Comparison of ENCODE assay signal across 8 mouse cellular contexts in genomic region chr4:109981871-109982680, GRCm38 (mm10). TPM values are rescaled to one million over a fixed set of nuclear protein-coding genes. Genes with fewer than 3 reads are reported as not detected.
DNase-seq lines count a peak whose midpoint lies in the region; ATAC-seq and TF ChIP-seq lines count a peak whose summit lies in the region.

No protein-coding gene starts in this region.

- no peak for TF ChIP-seq POLR2A in spleen, adult 2 months (IDR thresholded peaks at IDR 0.05; ENCODE audit: low read depth, low read length)

- WGBS in spleen, adult 2 months = 4% methylated on average over 99 of the region's 99 CpGs
- 1% methylated on average over 97 of the region's 99 CpGs for WGBS in liver, embryonic 11.5 days
- 3% methylated on average over 73 of the region's 99 CpGs for WGBS in stomach, postnatal 0 days

- H3K27me3 ChIP-seq in spleen, adult 2 months (ENCODE audit: control insufficient read depth, insufficient read depth, low read length) = peaks cover 52% of the 10 kb centered on the region
- peaks cover 100% of the 10 kb centered on the region for H3K27me3 ChIP-seq in liver, embryonic 11.5 days (replicated peaks; ENCODE audit: control insufficient read depth, insufficient read depth, low read length)
- peaks cover 46% of the 10 kb centered on the region for H3K27me3 ChIP-seq in stomach, postnatal 0 days (ENCODE audit: control insufficient read depth, insufficient read depth, low read length)

- DNase-seq in adrenal gland, postnatal 10 days = peak; percentile 23
- DNase-seq in adrenal gland, postnatal 4 days (ENCODE audit: low spot score in 2 of 2) = no peak
- no peak for DNase-seq in spleen, adult 2 months (ENCODE audit: low read depth in 1 of 2, low spot score in 2 of 2)
- DNase-seq in spleen, postnatal 14 days (ENCODE audit: low spot score in 2 of 2) = no peak
- peak; percentile 48 for DNase-seq in liver, embryonic 11.5 days (ENCODE audit: low spot score)
- DNase-seq in stomach, postnatal 0 days (ENCODE audit: low spot score) = peak; percentile 25
- no peak for DNase-seq in urinary bladder, postnatal 14 days (ENCODE audit: low spot score)

- no peaks in the 10 kb centered on the region for H3K36me3 ChIP-seq in spleen, adult 2 months (ENCODE audit: control insufficient read depth, insufficient read depth, low read length)
- no peaks in the 10 kb centered on the region for H3K36me3 ChIP-seq in liver, embryonic 11.5 days (ENCODE audit: control insufficient read depth, insufficient read depth, low read length)
- no peaks in the 10 kb centered on the region for H3K36me3 ChIP-seq in stomach, postnatal 0 days (ENCODE audit: control insufficient read depth, insufficient read depth, low read length)

- ATAC-seq in liver, embryonic 11.5 days (replicated peaks; ENCODE audit: low FRiP score) = no peak
- ATAC-seq in stomach, postnatal 0 days (ENCODE audit: low FRiP score, low TSS enrichment) = 0 out of 2 replicates have a peak, but pooled peaks have one; percentile 11
- ATAC-seq in monocyte, adult 5-6 weeks (replicated peaks; ENCODE audit: insufficient number of reproducible peaks, low FRiP score, low TSS enrichment, poor library complexity, severe bottlenecking) = no peak

- H3K4me2 ChIP-seq in liver, embryonic 11.5 days = peak overlapping the region; percentile 54
- peak overlapping the region; percentile 50 for H3K4me2 ChIP-seq in stomach, postnatal 0 days (replicated peaks; ENCODE audit: low read depth)

- peaks cover 11% of the 10 kb centered on the region for H3K4me1 ChIP-seq in spleen, adult 2 months (ENCODE audit: control insufficient read depth, insufficient read depth, insufficient read length)
- H3K4me1 ChIP-seq in liver, embryonic 11.5 days (replicated peaks; ENCODE audit: control insufficient read depth, insufficient read depth, low read length) = peaks cover 10% of the 10 kb centered on the region
- no peaks in the 10 kb centered on the region; the same call in 1 of the 2 replicates for H3K4me1 ChIP-seq in stomach, postnatal 0 days (replicated peaks; ENCODE audit: control insufficient read depth, insufficient read depth)

- H3K9me3 ChIP-seq in liver, embryonic 11.5 days (ENCODE audit: control insufficient read depth, low read length) = no peaks in the 10 kb centered on the region
- no peaks in the 10 kb centered on the region for H3K9me3 ChIP-seq in stomach, postnatal 0 days (ENCODE audit: control insufficient read depth, low read length)

- no peak for TF ChIP-seq CTCF in spleen, adult 2 months (IDR thresholded peaks at IDR 0.05; ENCODE audit: extremely low read depth, insufficient read depth, insufficient read length, insufficient replicate concordance)
- no peak for TF ChIP-seq CTCF in stomach, postnatal 0 days (IDR thresholded peaks at IDR 0.05; ENCODE audit: low read depth)

- H3K4me3 ChIP-seq in spleen, adult 2 months (ENCODE audit: extremely low read depth, insufficient read depth, insufficient read length) = peak overlapping the region; percentile 14; the same call in 1 of the 2 replicates
- H3K4me3 ChIP-seq in liver, embryonic 11.5 days (ENCODE audit: low read depth, low read length) = peak overlapping the region; percentile 32
- peak overlapping the region; percentile 35 for H3K4me3 ChIP-seq in stomach, postnatal 0 days (ENCODE audit: low read depth, low read length)

- H3K27ac ChIP-seq in spleen, adult 2 months (ENCODE audit: insufficient read depth, low read length) = no peak overlapping the region
- no peak overlapping the region for H3K27ac ChIP-seq in liver, embryonic 11.5 days (ENCODE audit: low read depth, low read length)
- no peak overlapping the region for H3K27ac ChIP-seq in stomach, postnatal 0 days (replicated peaks)

- no peak for TF ChIP-seq EP300 in stomach, postnatal 0 days (optimal IDR thresholded peaks at IDR 0.05)

- no peak overlapping the region for H3K9ac ChIP-seq in liver, embryonic 11.5 days (ENCODE audit: low read depth, low read length)
- peak overlapping the region; percentile 18; the same call in 1 of the 2 replicates for H3K9ac ChIP-seq in stomach, postnatal 0 days (ENCODE audit: low read length)

RNA-seq across cellular contexts. Expression of gene Dmrta2, which starts 4.2 kb away (rescaled TPM):
- total RNA-seq in adrenal gland, postnatal 10 days (2021) = under 1 TPM in 1 of 2 experiments, not detected in 1; 0.09 TPM
- total RNA-seq in adrenal gland, postnatal 4 days (2021) = under 1 TPM; 0.37 to 0.62 TPM
- 0.22 and 0.31 TPM in 2 replicates for polyA plus RNA-seq in spleen, adult 2 months (2012; rRNA removed)
- polyA plus RNA-seq in liver, embryonic 11.5 days (2014; fragmentation: Nextera tagmentation; extraction: Ambion mirVana) = 0.07 TPM in 1 of 2 replicates, not detected in the other
- polyA plus RNA-seq in stomach, postnatal 0 days (2015; fragmentation: Nextera tagmentation; extraction: Ambion mirVana) = 0.05 TPM in 1 of 2 replicates, not detected in the other
- 0.19 to 0.21 TPM in 2 of 3 replicates, not detected in the other for total RNA-seq in monocyte, adult 5-6 weeks (2017)

Comparison
In these comparisons a context has a peak if more than half of its experiments do, and no peak if none do; other contexts are left out.
1. DNase-seq: peak in adrenal gland, postnatal 10 days (single experiment), liver, embryonic 11.5 days (single experiment) and stomach, postnatal 0 days (single experiment); none in adrenal gland, postnatal 4 days (0 of 2), spleen, adult 2 months (0 of 2), spleen, postnatal 14 days (0 of 2) and urinary bladder, postnatal 14 days (single experiment).
2. Peak in every context shown above with its lines, with median percentiles within 50 percentile points of each other: H3K4me3 ChIP-seq.